Mouse (Mus musculus) gastrocnemius, adult 2 months (tissue): ENCODE measurements around the gene Rpl12. TPM values are rescaled to one million over a fixed set of nuclear protein-coding genes. Genes with fewer than 3 reads are reported as not detected.
"Not testable (repeated sequence)": the region's sequence is repeated elsewhere in the genome, so short reads cannot be mapped to it uniquely, and the experiment has no call there.

Source experiments
- DNase-seq: peaks from one replicate; pipeline ENCODE4 v3.0.0; 2022
- H3K27ac ChIP-seq: fragments of 200-600 bp; 2 replicates; pipeline ENCODE4 v1.8.1; 2022; ENCODE audit warnings: mild to moderate bottlenecking
- H3K4me3 ChIP-seq: fragments of 200-600 bp; 2 replicates; pipeline ENCODE4 v1.8.1; 2022; ENCODE audit warnings: mild to moderate bottlenecking, moderate library complexity
- CTCF ChIP-seq: fragments of 200-600 bp; IDR thresholded peaks from 2 replicates; pipeline ENCODE4 v1.8.1; 2022; ENCODE audit warnings: antibody characterized with exemption, mild to moderate bottlenecking, moderate library complexity
- intact Hi-C: fragments of 180-260 bp; cut with DNase I; formaldehyde crosslinking; loops from one replicate; pipeline ENCODE4 v1.15.1; 2025
- total RNA-seq, 2 experiments: library from RNA; stranded (reverse); gene quantifications; 2 replicates each; pipeline ENCODE4 v1.2.3; 2021

The Rpl12 gene
- total RNA-seq, 2 experiments from 2014 or later, result 80.6 to 90.3 TPM

GRCm38 (mm10) chr2:32997792-32998191 lies 36.4 kb downstream of the Rpl12 start:
- no peak for DNase-seq
- Histone ChIP-seq H3K4me3 (no peak overlapping the region), H3K27ac (no peak overlapping the region)
- intact Hi-C loops, result no loop called here
- no peak for TF ChIP-seq CTCF

GRCm38 (mm10) chr2:32999752-33000151 lies 38.4 kb downstream of the Rpl12 start:
- intact Hi-C loops, result no loop called here
- TF ChIP-seq CTCF, result no peak
- Histone ChIP-seq H3K4me3 (no peak overlapping the region), H3K27ac (no peak overlapping the region)
- DNase-seq, result no peak

GRCm38 (mm10) chr2:33002144-33002543 lies 40.8 kb downstream of the Rpl12 start:
- Histone ChIP-seq H3K27ac (no peak overlapping the region), H3K4me3 (no peak overlapping the region)
- no peak for TF ChIP-seq CTCF
- DNase-seq, result no peak
- intact Hi-C loops, result no loop called here

- DNase-seq, result no peak
- intact Hi-C loops, result no loop called here
- H3K27ac ChIP-seq, result no peak overlapping the region
- no peak overlapping the region for H3K4me3 ChIP-seq
- TF ChIP-seq CTCF, result no peak
Measured at GRCm38 (mm10) chr2:33005041-33005440, 43.7 kb downstream of the Rpl12 start.

- DNase-seq, intact Hi-C loops, H3K27ac ChIP-seq, H3K4me3 ChIP-seq: not testable (repeated sequence)
- TF ChIP-seq CTCF, result peak; percentile 55
Measured at GRCm38 (mm10) chr2:33009055-33009454, 47.7 kb downstream of the Rpl12 start.

GRCm38 (mm10) chr2:33014877-33015276 lies 53.5 kb downstream of the Rpl12 start:
- no peak overlapping the region for H3K4me3 ChIP-seq
- DNase-seq, result no peak
- H3K27ac ChIP-seq, result no peak overlapping the region
- no peak for TF ChIP-seq CTCF
- intact Hi-C loops, result no loop called here

Other genes starting within 250 kb of the Rpl12 start
- 10 to 100 TPM; 20.2 to 22.0 TPM for gene Cdk9, start 248.5 kb upstream of the Rpl12 start, total RNA-seq
- 10 to 100 TPM in 1 of 2 experiments, 1 to 10 TPM in 1; 4.4 to 12.0 TPM for gene Sh2d3c, start 240.5 kb upstream of the Rpl12 start, total RNA-seq
- gene 6330409D20Rik, start 220.5 kb upstream of the Rpl12 start, total RNA-seq, result not detected
- 1 to 10 TPM; 3.7 to 4.9 TPM for gene Tor2a, start 204.3 kb upstream of the Rpl12 start, total RNA-seq
- gene Ttc16, start 185.9 kb upstream of the Rpl12 start, total RNA-seq, result not detected
- 1 to 10 TPM; 1.3 to 2.5 TPM for gene Ptrh1, start 185.8 kb upstream of the Rpl12 start, total RNA-seq
- not detected for gene Cfap157, start 177.1 kb upstream of the Rpl12 start, total RNA-seq
- 1 to 10 TPM; 2.0 to 3.9 TPM for gene Stxbp1, start 114.3 kb upstream of the Rpl12 start, total RNA-seq
- 1 to 10 TPM; 4.8 to 7.2 TPM for gene Fam129b, start 85.4 kb upstream of the Rpl12 start, total RNA-seq
- 10 to 100 TPM in 1 of 2 experiments, 1 to 10 TPM in 1; 9.9 to 14.1 TPM for gene Lrsam1, start 55 bp downstream of the Rpl12 start, total RNA-seq
- gene Slc2a8, start 20.5 kb downstream of the Rpl12 start, total RNA-seq, result 10 to 100 TPM in 1 of 2 experiments, 1 to 10 TPM in 1; 8.1 to 11.2 TPM
- gene Garnl3, start 170.1 kb downstream of the Rpl12 start, total RNA-seq, result under 1 TPM; 0.31 to 0.89 TPM